Mouse (Mus musculus) limb, embryonic 14.5 days (tissue): Measurements from ENCODE around the gene Ngfr. TPM values are rescaled to one million over a fixed set of nuclear protein-coding genes. Genes with fewer than 3 reads are reported as not detected.
A peak's percentile ranks its signal among the peaks of the same experiment; 100 is the strongest.

Experiments used
- ATAC-seq: fragments of 200-750 bp; cut with Nextera tagmentation; 2 replicates; pipeline ENCODE4 v1.8.0; 2017; ENCODE audit warnings: low read depth, moderate number of reproducible peaks, moderate TSS enrichment; ENCODE audit not compliant: low FRiP score
- DNase-seq: peaks from one replicate; pipeline ENCODE4 v3.0.0-alpha.2; 2015; ENCODE audit warnings: low spot score
- H3K27ac ChIP-seq: fragments of 300-500 bp; sonication (generic); replicated peaks from 2 replicates; pipeline ENCODE4 v1.5.1; 2014; ENCODE audit warnings: low read depth, mild to moderate bottlenecking, low read length, moderate library complexity, mixed read lengths
- H3K27me3 ChIP-seq: fragments of 300-500 bp; sonication (generic); 2 replicates; pipeline ENCODE4 v1.6.1; 2014; ENCODE audit warnings: low read length, mixed read lengths; ENCODE audit not compliant: control insufficient read depth, insufficient read depth
- H3K36me3 ChIP-seq: fragments of 300-500 bp; sonication (generic); 2 replicates; pipeline ENCODE4 v1.6.1; 2014; ENCODE audit warnings: mild to moderate bottlenecking, low read length, moderate library complexity, mixed read lengths; ENCODE audit not compliant: control insufficient read depth, insufficient read depth
- H3K4me1 ChIP-seq: fragments of 300-500 bp; sonication (generic); 2 replicates; pipeline ENCODE4 v1.6.1; 2014; ENCODE audit warnings: antibody characterized with exemption, low read length, mixed read lengths; ENCODE audit not compliant: control insufficient read depth, insufficient read depth
- H3K4me2 ChIP-seq: fragments of 300-500 bp; sonication (generic); replicated peaks from 2 replicates; pipeline ENCODE4 v1.6.1; 2014; ENCODE audit warnings: low read depth, mild to moderate bottlenecking, low read length, moderate library complexity; ENCODE audit not compliant: severe bottlenecking
- H3K4me3 ChIP-seq: fragments of 300-500 bp; sonication (generic); replicated peaks from 2 replicates; pipeline ENCODE4 v1.5.1; 2014; ENCODE audit warnings: low read length
- H3K9ac ChIP-seq: fragments of 300-500 bp; sonication (generic); 2 replicates; pipeline ENCODE4 v1.6.1; 2014; ENCODE audit warnings: mild to moderate bottlenecking, low read depth, low read length, moderate library complexity; ENCODE audit not compliant: severe bottlenecking
- H3K9me3 ChIP-seq: fragments of 300-500 bp; sonication (generic); 2 replicates; pipeline ENCODE4 v1.6.1; 2016; ENCODE audit warnings: low read length; ENCODE audit not compliant: control insufficient read depth
- POLR2A ChIP-seq: fragments of 200-500 bp; IDR thresholded peaks from 2 replicates; pipeline ENCODE4 v1.8.0; 2012; ENCODE audit warnings: inconsistent platforms, mild to moderate bottlenecking, moderate library complexity, borderline replicate concordance; ENCODE audit not compliant: insufficient read depth, insufficient read length; ENCODE audit errors: extremely low read depth
- WGBS: fragments of 180-500 bp; shearing (Covaris S2); extraction: QIAGEN DNeasy Blood & Tissue Kit; methylation state at CpG from one replicate; pipeline ENCODE4 v1.1.7; 2014; 5-methylcytosine and 5-hydroxymethylcytosine counted together
- polyA plus RNA-seq, 2 experiments: library from polyadenylated mRNA; depleted of rRNA in 1 of 2; stranded (reverse) in 1 of 2; unstranded in 1 of 2; fragments of >200 nt; fragmentation: Nextera tagmentation in 1 of 2; extraction: Ambion mirVana in 1 of 2; gene quantifications; 2 replicates each; pipeline versions ENCODE4 v1.2.1 to v1.2.3; 2012 to 2014

Gene Ngfr
- polyA plus RNA-seq, 2 experiments = 32.3 to 52.7 TPM

DNA sequence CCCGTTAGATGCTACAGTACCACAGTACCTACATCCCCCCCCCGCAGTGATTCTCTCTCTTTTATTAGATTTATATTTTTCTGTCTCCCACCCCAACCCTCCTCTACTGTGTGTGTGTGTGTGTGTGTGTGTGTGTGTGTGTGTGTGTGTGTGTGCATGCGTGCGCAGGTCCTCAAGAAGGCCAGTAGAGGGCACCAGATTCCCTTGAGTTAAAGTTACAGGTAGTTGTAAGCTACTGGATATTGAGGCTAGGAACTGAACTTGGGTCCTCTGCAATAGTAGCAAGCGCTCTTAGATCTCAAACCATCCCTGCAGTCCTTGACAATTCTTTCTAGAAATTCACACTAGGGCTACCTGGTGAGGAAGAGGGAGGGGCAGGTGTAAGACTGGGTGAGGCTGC, 23.7 kb downstream of the Ngfr start:
- 95% methylated on average over 5 of the region's 5 CpGs for WGBS
- TF ChIP-seq POLR2A = no peak
- no peak for DNase-seq

GRCm38 (mm10) chr11:95560773-95561172, 26.8 kb downstream of the Ngfr start:
- DNase-seq = no peak
- Histone ChIP-seq H3K4me1 (peaks cover 4% of the 10 kb centered on the region; the same call in 1 of the 2 replicates), H3K9ac (no peak overlapping the region), H3K27me3 (no peaks in the 10 kb centered on the region), H3K4me2 (no peak overlapping the region), H3K4me3 (no peak overlapping the region), H3K36me3 (no peaks in the 10 kb centered on the region), H3K9me3 (no peaks in the 10 kb centered on the region), H3K27ac (no peak overlapping the region)
- 53% methylated on average over 3 of the region's 3 CpGs for WGBS
- ATAC-seq = no peak
- TF ChIP-seq POLR2A = no peak

More for the DNA sequence above, 23.7 kb downstream of the Ngfr start:
- Histone ChIP-seq H3K9ac (no peak overlapping the region), H3K27me3 (no peaks in the 10 kb centered on the region), H3K4me3 (no peak overlapping the region), H3K9me3 (no peaks in the 10 kb centered on the region), H3K27ac (no peak overlapping the region), H3K36me3 (no peaks in the 10 kb centered on the region), H3K4me2 (no peak overlapping the region), H3K4me1 (peaks cover 21% of the 10 kb centered on the region)
- ATAC-seq = no peak

- ATAC-seq = peak; percentile 47; the same call in 1 of the 2 replicates
- H3K4me1 ChIP-seq = peaks cover 14% of the 10 kb centered on the region
Observed at GRCm38 (mm10) chr11:95559761-95560160, 27.8 kb downstream of the Ngfr start.

GRCm38 (mm10) chr11:95557719-95558118, 29.8 kb downstream of the Ngfr start:
- no peaks in the 10 kb centered on the region for H3K36me3 ChIP-seq
- no peaks in the 10 kb centered on the region for H3K27me3 ChIP-seq
- DNase-seq (no peak), ATAC-seq (no peak)
- no peak for TF ChIP-seq POLR2A
- H3K9me3 ChIP-seq = peaks cover 6% of the 10 kb centered on the region; the same call in 1 of the 2 replicates
- H3K27ac ChIP-seq = no peak overlapping the region
- peaks cover 16% of the 10 kb centered on the region for H3K4me1 ChIP-seq
- 50% methylated on average over 6 of the region's 6 CpGs for WGBS
- H3K9ac ChIP-seq = no peak overlapping the region
- H3K4me3 ChIP-seq = no peak overlapping the region
- no peak overlapping the region for H3K4me2 ChIP-seq

More at GRCm38 (mm10) chr11:95559761-95560160, 27.8 kb downstream of the Ngfr start:
- WGBS = 48% methylated on average over 2 of the region's 2 CpGs
- Histone ChIP-seq H3K27ac (no peak overlapping the region), H3K9me3 (no peaks in the 10 kb centered on the region), H3K9ac (no peak overlapping the region), H3K27me3 (no peaks in the 10 kb centered on the region), H3K4me3 (no peak overlapping the region), H3K36me3 (no peaks in the 10 kb centered on the region), H3K4me2 (no peak overlapping the region)
- DNase-seq = no peak
- no peak for TF ChIP-seq POLR2A

DNA sequence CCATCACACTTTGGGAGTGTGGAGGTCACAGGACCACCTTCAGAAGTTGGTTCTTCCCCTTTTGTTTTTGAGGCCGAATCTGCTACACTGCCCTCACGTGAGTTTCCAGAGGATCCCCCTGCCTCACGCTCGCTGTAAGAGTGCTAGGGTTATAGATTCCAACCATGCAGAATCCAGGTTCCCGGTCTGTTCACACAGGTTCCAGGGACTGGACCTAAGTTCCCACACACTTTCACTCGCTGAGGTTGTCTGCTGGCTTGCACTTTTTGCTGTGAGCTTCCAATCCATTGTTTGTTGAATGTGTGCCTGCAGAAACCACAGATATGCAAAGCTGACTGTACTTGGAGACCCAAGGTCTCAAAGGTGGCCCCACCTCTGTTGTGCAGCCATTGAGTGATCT, 30.5 kb downstream of the Ngfr start:
- DNase-seq (no peak), ATAC-seq (no peak)
- Histone ChIP-seq H3K9me3 (peaks cover 7% of the 10 kb centered on the region; the same call in 1 of the 2 replicates), H3K9ac (no peak overlapping the region), H3K27ac (no peak overlapping the region), H3K27me3 (no peaks in the 10 kb centered on the region), H3K4me1 (peaks cover 16% of the 10 kb centered on the region), H3K4me3 (no peak overlapping the region), H3K4me2 (no peak overlapping the region), H3K36me3 (no peaks in the 10 kb centered on the region)
- TF ChIP-seq POLR2A = no peak
- WGBS = 71% methylated on average over 6 of the region's 6 CpGs
